Mouse (Mus musculus) embryonic fibroblast, embryonic 13.5 days (primary cell): ENCODE results near the gene Gm21761. TPM values are rescaled to one million over a fixed set of nuclear protein-coding genes. Genes with fewer than 3 reads are reported as not detected.
"Not testable (repeated sequence)": the region's sequence is repeated elsewhere in the genome, so short reads cannot be mapped to it uniquely, and the experiment has no call there.

ENCODE experiments used
- H3K27ac ChIP-seq: 2 replicates; pipeline ENCODE4 v1.5.1; 2012; ENCODE audit warnings: low read length, control low read depth, inconsistent platforms; ENCODE audit not compliant: insufficient read depth
- H3K4me1 ChIP-seq: 2 replicates; pipeline ENCODE4 v1.6.1; 2011; ENCODE audit warnings: low read length; ENCODE audit not compliant: control insufficient read depth, insufficient read depth
- H3K4me3 ChIP-seq: 2 replicates; pipeline ENCODE4 v1.5.1; 2011; ENCODE audit warnings: mild to moderate bottlenecking, control low read depth, low read length; ENCODE audit not compliant: insufficient read depth
- polyA plus RNA-seq: library from polyadenylated mRNA; stranded (reverse); fragments of >200 nt; gene quantifications from 2 replicates; pipeline ENCODE4 v1.2.4, GENCODE M21; 2011; ENCODE audit warnings: low read depth; ENCODE audit not compliant: missing spikeins, insufficient read length

The Gm21761 gene
- polyA plus RNA-seq, 1 experiment: not detected

DNA sequence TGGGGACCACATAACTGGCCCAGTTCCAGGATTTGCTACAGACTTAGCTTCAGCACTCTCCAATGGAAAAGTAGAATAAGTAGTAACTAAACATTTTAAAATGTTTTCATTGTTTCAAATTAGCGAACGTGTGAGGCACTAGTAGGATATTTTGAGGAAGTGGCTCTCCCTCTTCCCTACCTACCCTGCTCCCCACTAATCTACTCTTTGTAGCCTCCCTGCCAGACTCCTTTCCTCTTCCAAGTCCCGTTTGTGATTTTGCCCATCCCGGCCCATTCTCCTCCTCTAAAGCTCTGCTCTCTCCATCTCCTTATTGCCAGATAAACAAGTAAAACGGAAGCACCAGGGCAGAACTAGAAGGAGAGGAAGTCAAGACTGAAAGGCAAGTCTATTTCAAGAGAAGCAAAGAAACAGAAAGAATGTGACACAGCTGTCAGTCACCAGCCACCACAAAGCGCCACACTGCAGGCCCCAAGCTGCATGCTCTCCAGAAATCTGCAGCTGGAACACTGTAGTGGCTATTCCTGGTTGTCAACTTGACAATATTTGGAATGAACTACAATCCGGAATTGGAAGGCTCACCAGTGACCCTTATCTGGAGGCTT is 64.6 kb downstream of the Gm21761 start:
- H3K4me3 ChIP-seq, H3K4me1 ChIP-seq, H3K27ac ChIP-seq: not testable (repeated sequence)

DNA sequence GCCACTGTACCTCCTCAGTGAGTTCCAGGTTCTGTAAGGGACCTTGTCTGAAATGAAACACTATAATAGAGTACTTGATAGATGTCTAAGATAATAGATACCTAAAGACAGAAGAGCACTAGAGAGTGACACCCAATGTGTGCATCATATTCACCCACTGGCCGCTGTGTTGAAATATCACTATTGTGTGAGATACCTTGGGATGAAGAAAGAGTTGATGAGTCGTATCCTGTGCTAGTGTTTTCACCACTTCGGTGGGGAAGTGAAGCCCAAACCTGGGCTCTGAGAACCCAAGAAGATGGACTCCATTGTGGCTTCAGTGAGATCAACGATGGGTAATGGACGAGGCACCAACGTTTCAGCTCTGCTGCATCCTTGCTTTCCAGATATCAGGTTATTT is 66.7 kb downstream of the Gm21761 start:
- not testable (repeated sequence) for H3K4me1 ChIP-seq, H3K4me3 ChIP-seq

More for the DNA sequence above, 66.7 kb downstream of the Gm21761 start:
- H3K27ac ChIP-seq: not testable (repeated sequence)

Other genes starting within 250 kb of the Gm21761 start
- gene Hmgcs1, start 238.9 kb downstream of the Gm21761 start, polyA plus RNA-seq: 166 and 168 TPM in 2 replicates
- gene Nim1k, start 173.4 kb downstream of the Gm21761 start, polyA plus RNA-seq: 1.3 and 1.9 TPM in 2 replicates
- gene Zfp131, start 138.4 kb downstream of the Gm21761 start, polyA plus RNA-seq: 57.8 and 64.5 TPM in 2 replicates
- not detected in 2 replicates for gene AF067063, start 99.1 kb downstream of the Gm21761 start, polyA plus RNA-seq
- not detected in 2 replicates for gene D13Ertd608e, start 93.3 kb downstream of the Gm21761 start, polyA plus RNA-seq
- not detected in 2 replicates for gene Tcstv1, start 34.5 kb downstream of the Gm21761 start, polyA plus RNA-seq
- gene B020031M17Rik, start 21.5 kb upstream of the Gm21761 start, polyA plus RNA-seq: not detected in 2 replicates
- not detected in 2 replicates for gene Gm36079, start 97.7 kb upstream of the Gm21761 start, polyA plus RNA-seq
- not detected in 2 replicates for gene Gm21188, start 122.9 kb upstream of the Gm21761 start, polyA plus RNA-seq
- not detected in 2 replicates for gene Gm20767, start 211.0 kb upstream of the Gm21761 start, polyA plus RNA-seq
- gene Gm21818, start 243.2 kb upstream of the Gm21761 start, polyA plus RNA-seq: not detected in 2 replicates